Mouse (Mus musculus) 3134 (cell line): ENCODE results near the gene Mtg2.

Experiments used
- DNase-seq: peaks from one replicate; pipeline ENCODE4 v3.0.0-alpha.2; 2011; ENCODE audit warnings: low spot score; ENCODE audit not compliant: insufficient read length; ENCODE audit errors: extremely low read depth

Gene Mtg2

DNA sequence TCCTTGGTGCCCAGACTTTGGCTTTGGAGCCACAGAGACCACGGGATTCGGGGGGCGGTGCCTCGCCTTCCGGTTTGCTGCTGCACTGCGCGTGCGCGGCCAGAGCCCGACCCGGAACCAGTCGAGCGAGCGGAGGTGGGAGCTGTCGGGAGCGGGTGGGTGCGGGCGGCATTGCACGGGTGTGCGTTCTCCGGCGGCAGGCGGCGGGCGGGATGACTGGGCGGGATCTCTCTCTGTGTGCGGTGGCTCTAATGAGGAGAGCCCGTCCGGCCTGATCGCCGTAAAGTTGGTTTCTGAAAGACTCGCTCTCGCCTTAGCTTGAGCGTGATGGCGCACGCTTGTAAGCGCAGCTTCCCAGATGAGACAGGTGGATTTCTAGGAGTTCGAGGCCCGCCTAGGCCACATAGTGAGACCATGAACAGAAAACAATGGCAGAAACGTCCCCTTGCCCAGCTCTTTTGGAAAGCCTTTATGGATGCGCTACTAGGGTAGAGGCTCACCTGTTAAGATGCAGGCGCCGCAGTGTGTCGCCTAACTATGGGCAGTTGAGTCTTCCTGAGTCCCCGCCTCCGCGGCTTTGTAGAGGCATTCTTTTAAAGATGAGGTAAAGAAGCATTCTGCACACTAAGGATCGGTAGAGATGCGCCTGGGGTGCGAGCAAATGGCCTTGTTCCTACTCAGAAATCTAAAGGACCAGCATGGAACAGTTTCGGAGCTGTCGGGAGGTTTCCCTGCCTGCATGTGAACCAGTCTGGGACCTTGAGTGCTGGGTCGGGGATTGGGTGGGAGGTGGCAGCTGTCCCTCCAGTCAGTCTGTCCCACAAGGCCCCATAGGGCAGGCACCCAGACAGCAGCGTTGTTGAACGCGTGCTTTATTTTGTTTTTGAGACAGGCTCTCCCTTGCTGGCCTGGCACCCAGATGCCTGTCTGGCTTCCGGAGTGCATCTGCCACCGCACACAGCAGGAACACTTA is at the start of gene Mtg2:
Gene Mtg2 (plus strand): TSS at position 108 of the 973 bp plus-strand sequence.
- DNase-seq, result peak; percentile 90

DNA sequence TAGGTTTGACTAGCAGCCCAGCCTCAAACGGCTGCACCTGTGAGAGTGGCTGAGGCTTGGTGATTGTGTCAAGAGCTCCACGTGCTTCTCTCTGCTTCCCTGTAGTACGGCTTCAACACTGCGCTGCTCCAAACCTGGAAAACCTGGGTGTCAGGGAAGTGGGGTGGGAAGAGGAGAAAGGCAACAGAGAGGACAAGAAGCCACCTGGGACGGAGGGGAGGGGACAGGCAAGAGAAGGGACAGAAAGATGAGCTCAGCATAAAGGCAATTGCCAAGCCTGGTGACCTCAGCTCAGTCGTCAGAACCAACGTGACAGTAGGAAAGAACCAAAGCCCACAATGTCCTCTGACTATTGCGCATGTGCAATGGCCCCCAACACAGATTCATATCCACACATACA is 49.5 kb upstream of the Mtg2 start:
- DNase-seq, result no peak

DNA sequence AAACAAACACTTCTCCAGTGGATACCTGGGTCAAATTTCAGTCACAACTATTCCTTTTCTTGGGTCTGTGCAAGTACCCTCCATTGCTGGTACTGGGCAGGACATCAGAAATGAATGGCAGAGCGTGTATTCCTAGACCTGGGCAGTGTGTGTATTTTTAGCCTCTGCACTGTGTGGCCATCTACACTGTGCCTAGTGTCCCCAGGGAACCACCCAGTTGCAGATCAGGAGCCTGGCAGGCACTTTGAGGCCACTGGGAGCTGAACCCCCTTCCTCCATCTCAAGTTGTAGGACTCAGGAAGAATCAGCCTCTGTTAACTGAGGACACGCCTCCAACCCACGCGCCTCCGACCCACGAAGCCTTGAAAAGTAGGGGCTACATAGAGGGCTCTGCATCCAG is 47.6 kb upstream of the Mtg2 start:
- DNase-seq, result no peak

DNA sequence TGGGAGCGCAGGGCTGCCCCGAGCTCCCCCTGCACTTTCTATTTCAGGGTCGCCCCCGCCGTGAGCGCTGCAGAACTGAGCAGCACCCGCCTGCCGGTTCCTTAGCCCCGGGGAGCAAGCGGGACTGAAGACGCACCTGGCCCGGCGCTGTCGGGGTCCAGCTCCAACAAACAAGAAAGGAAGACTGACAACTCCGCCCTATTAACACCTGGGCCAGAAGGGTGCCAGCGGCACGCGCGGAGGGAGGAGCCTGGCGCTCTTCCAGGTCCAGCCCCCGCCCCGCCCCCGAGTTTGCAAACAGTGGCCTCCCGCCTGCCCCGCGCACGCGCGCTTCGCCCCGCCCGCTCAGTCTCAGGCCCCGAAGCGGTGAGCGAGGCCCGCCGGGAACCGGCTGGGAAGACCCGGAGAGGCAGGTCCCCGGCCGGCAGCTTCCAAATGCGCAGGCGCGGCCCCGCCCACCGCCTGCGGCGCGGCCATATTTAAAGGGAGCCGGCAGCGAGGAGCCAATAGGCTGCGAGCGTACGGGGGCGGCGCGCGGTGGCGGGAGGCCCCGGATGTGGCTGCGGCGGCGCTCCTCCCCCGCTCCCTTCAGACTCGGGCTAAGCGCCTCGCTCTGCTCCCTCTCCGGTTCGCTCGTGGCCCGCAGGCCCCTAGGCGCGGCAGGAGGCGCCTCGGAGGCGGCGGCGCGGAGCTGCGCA is 45.8 kb upstream of the Mtg2 start, which contains the start of gene Lsm14b:
Gene Lsm14b (plus strand): TSS at position 587 of the 698 bp plus-strand sequence.
- peak; percentile 99 for DNase-seq

DNA sequence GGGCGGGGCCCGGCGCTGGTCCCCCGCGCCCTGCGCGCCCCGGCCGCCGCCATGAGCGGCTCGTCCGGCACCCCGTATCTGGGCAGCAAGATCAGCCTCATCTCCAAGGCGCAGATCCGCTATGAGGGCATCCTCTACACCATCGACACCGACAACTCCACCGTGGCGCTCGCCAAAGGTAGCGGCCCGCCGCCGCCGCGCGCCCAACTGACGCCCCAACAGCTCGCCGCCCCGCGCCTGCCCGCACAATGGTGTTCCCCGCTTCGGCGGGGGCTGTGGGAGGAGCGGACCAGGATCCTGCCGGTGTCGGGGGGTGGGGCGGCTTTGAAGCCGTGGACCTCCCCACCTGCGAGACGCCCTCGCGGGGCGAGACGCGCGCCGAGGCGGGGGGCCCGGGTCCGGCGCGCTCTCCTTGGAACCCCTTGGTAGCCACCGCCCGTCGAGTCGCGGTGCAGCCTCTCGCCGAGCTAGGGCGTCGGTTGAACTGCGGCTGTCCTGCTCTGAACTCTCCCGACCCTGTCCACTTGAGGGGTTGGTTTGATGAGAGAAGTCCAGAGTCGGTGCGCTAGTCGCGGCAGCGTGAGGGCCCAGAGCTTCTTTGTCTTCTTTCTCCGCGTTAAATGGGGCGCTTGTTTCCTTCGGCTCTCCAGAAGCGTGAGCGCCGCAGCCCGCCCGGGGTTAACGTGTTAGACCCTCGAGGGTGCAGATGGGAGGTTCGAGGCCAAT is 45.1 kb upstream of the Mtg2 start:
- DNase-seq, result peak; percentile 60

DNA sequence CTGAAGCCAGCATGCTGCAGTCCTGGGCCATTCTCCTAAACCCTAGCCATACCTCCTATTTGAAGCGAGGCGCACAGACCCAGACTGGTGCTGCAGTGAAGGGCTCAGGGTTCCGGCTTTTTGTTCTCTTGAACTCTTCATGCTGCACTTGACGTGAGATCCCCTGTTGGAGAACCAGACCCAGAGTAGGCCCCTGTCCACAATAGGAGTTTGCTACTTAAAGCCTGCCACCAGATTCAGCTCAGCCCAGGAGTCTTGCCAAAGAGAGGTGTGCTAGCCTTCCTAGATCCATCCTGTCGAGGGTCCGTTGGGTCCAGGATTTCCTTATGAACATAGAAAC is 44.6 kb upstream of the Mtg2 start:
- no peak for DNase-seq

DNA sequence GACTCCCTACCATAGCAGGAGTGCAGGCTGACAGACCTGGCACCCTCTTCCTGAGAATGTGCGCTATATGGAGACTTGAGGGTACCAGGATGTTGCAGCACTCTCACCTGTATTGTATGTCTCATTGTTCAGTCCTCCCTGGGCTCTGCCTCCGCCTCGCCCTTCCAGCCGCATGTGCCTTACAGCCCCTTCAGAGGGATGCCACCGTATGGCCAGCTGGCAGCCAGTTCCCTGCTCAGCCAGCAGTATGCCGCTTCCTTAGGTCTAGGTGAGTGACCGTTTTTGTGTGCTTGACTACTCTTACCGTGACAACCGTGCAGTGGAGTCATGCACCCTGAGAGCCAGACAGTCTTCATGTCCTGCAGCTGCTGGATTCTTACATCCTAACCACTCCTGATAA is 42.6 kb upstream of the Mtg2 start:
- DNase-seq, result no peak

DNA sequence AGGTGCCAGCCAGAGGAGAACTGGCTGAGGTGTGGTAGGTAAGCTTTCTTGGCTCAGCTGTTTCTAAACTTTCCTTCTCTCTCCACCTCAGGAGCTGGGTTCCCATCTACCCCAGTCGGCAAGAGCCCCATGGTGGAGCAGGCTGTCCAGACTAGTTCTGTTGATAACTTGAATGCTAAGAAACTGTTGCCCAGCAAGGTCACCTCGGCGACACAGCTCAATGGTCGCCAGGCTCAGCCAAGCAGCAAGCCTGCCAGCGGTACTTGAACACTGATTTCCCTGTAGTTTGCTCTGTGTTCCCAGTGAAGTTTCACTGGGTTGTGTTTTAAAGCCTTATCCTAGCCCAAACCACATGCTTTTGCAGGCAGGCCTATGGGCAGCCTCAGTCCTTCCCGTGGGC is 39.1 kb upstream of the Mtg2 start:
- DNase-seq, result no peak

DNA sequence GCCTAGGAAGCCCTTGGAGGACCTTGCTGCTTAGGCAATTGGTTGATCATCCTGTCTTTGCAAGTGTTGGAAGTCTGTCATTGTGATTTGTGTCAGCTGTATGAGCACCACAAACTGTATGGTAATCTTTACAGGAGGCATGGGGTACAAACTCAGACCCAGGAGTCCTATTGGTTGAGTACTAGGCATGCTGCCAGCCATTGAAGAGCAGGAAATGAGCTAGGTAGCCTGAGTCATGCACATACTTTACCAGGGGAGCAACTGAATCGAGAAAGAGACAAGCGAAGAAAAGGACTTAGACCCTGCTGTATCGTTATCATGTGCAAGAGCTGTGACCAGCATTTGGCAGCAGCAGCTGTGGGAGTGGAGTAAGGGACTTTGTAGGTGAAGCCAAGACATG is 37.5 kb upstream of the Mtg2 start:
- DNase-seq, result peak; percentile 48

DNA sequence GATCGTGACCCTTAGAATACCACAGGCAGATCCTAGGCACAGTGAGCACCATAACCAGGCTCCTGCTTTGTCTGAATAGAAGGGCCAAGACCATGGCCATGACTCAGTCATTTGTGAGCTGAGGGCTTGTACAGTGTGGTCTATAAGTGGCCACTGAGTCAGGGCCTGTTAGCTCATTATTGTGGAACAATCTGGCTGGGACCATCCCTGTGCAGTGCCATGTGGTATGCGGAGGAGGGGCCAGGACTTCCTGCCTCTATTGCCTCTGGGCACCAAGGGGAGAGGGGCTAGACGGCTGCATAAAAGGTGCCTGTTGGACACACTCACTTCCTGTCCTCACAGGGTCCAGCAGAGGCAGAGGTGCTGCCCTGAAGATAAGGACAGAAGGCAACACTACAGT is 36.4 kb upstream of the Mtg2 start:
- peak; percentile 69 for DNase-seq

DNA sequence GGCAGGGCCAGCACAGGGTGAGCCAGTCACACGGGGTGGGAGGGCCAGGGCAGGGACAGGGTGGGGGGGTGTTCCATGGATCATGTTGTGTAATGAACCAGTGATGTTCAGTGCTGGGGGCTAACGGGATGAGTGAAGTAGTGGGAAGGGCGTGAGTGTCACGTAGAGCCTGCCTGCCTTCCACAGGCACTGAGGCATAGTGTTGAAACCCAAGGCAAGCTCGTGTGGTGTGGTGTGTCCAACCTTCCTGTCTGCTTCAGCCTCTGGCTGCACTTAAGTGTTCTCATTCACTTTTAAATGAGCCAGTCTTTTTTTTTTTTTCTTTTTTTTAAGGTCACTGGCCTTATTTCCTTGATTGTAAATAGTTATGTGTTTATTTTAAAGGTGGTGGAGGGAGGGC is 35.6 kb upstream of the Mtg2 start:
- DNase-seq, result no peak

DNA sequence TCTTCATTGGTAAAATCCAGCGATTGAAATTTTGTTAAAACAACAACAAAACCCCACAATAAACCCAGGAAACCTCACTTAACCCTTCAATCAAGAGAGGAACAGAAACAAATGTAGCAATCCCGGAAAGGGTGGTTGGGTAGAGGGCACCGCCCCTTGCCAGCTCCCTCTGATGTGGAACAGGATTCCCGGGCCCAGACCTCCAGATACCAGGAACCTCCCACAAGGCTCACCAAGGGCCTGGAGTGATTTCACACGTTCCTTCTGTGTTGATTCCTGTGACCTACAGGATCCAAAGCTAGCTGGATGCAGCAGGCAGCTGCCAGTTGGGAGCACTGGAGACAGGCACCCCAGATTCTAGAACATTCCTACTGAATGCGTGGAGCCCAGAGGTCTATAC is 30.0 kb upstream of the Mtg2 start:
- DNase-seq, result no peak

DNA sequence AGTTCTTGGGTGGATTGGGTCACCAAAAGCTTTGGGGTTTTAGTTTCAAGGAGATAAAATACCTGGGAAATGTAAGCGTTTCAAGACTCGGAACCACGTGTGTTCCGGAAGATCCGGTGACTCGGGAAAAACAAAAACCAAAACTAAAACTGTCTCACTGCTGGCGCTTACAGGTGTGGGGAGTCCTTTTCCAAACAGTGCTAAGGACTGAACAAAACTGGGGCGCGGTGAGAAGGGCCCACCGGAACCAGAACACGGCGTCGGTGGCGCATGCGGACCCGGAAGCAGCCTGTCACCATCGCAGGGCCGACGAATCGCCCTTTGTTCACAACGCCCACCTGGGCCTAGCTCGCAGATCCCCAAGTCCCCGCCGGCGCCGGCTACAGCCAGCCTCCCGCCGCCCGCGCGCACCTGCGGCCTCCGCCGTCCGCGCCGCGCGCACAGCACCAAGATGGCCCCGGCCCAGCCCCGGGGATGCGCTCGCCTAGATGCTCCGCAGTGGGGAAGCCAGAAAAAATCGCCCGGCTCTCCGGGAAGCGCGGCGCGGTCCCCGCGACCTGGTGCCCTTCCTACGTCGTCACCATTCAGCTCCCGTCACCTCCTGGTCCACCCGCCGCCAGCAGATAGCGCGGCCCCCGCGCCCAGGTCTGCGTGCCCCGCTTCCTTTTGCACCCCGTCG is 28.7 kb upstream of the Mtg2 start:
- peak; percentile 69 for DNase-seq

DNA sequence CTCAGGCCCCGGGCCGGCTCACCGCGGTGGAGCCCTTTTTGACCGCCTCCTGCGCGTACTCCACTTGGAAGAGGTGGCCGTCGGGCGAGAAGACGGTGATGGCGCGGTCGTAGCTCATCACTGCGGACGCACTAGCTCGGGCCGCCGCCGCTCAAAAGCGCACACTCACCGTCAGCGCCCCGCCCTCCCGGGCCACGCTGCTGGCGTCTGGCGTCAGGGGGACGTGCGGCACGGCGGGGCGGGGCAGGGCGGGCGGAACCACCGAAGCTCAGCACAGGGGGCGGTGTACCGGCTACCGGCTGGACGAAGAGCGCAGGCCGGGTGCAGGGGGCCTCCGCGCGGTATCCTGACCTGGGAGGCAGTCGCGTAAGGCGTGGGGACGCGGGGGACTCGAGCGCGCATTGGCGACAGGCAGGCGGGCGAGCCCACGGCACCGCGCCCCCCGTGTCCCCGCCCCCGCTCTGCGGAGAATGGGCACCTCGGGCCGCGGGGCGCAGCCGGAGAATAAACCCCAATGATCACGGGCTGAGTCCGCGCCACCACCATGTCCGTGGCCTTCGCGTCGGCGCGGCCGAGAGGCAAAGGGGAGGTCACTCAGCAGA is 28.0 kb upstream of the Mtg2 start, which contains the start of the genes Psma7 and Ss18l1:
Gene Psma7 (minus strand): TSS at position 178 of the 602 bp plus-strand sequence.
Gene Ss18l1 (plus strand): TSS at position 254 of the 602 bp plus-strand sequence.
- DNase-seq, result peak; percentile 87

DNA sequence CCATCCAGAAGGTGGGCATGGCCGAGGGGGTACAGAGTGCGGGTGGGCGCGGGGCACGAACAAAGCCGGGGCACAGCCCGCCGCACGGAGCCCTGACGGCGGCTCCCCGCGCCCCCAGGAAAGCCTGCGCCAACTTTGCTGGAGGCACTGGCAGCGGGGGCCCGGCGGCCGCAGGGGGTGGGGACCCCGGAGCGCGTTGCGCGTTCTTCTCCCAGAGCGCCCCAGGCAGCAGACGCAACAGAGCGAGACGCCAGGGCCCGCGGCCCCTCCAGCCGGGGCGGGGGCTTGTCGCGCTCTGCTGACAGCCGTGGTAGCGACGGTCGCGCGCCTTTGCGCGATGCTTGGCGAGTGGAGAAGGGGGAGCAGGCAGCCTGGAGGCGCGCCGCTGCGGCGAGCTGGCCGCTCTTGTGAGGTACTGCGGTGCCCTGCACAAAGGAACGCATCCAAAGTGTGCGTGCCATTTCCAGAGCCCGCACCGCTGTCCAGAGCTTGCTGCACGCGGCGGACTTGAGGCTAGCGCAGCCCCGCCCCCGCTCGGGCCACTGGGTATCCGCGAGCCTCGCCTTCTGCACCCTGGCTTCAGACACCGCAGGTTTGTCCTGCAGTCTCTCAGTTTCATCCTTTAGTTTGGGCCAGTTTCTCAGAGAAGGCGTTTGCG is 27.4 kb upstream of the Mtg2 start:
- DNase-seq, result peak; percentile 79

DNA sequence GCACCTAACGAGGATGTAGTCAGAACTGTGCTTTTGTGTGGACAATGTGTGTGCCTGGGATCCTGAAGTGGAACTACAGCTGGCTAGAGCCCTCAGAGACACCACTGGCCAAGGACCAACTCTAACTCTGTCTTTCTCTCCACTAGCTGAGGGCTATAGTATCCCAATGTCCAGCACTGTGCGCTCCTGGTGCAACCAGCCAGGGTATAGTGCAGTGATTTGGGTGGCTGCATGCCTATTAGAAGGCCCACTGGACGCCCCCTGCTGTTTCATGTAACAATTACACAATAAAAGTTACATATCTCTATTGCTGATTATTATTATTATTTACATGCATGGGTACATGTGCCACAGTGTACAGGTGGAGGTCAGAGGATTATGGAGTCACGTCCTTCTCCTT is 25.1 kb upstream of the Mtg2 start:
- no peak for DNase-seq

DNA sequence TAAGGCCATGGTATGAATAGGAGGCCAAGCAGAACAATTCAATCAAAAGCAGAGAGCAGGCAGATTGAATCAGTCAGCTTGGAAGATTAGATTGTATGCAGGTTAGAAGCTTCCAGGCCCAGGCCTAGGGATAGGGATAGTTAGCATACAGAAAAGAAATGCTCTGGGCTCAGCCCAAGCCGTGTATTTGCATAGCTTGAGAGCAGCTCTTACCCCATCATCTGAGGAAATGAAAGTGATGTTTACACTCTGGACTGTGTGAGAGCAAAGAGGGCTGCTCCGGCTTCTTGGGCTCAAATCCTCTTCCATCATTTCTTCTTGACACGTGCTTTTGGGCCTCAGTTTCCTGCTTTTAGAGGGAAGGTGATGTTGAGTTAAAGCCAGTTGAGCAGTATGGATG is 22.8 kb upstream of the Mtg2 start:
- no peak for DNase-seq

DNA sequence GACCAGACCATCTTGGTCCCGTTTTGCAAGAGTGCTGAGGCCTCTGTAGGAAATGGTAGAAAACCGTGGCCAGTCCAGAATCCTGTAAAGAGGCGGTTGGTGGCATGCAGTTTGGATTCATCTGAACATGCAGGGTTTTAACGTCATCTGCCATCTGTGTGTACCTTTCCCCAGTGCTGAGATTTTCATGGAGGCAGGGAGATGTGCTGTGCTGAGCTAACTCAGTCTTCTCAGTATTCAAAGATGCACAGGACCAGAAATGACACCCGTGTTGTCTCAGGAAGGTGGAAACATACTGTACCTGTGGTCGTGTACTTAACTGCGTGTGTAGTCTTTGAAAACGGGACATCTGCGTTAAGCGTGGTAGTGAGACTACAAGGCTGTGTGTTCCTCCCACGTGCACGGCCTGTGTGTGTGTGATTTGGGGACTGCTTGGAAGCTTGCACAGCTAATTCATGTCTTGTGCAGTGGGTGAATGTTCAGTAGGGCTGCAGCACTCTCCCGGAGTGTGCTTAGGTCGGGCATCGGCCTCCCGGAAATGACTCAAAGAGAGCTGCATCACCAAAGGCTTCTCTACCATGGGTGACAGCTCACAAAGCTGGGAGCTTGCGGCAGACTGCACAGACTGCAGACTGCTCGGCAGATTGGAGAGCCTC is 22.3 kb upstream of the Mtg2 start:
- no peak for DNase-seq

DNA sequence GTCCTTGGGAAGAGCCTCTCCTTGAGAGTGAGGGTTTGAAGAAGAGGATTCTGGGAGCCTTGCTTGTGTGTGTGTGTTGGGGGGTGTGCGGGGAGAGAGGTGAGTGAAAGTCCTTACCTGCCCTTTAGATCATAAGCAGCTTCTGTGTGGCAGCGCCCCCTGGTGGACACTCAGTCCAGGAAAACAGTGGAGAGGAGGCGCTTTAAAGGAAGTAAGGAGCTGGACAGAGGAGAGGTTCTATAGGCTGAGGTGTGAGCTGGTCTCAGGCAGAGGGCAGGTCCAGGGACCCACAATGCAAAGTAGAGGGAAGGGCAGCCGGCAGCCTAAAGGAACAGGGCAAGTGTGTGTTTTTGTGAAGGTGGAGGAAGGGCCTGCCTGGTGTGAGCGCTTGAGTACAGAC is 19.4 kb upstream of the Mtg2 start:
- peak; percentile 53 for DNase-seq
